Mouse (Mus musculus): Measurements from ENCODE around the gene Crhr1. TPM values are rescaled to one million over a fixed set of nuclear protein-coding genes. Genes with fewer than 3 reads are reported as not detected.

Crhr1 gene
- polyA plus RNA-seq, 1 experiment from 2014 or later = not detected

- no peak overlapping the region for H3K4me3 ChIP-seq (ENCODE audit: low read depth, low read length)
- H3K36me3 ChIP-seq (ENCODE audit: control insufficient read depth, insufficient read depth) = no peaks in the 10 kb centered on the region
- H3K9me3 ChIP-seq (replicated peaks; ENCODE audit: control insufficient read depth, low read length) = no peaks in the 10 kb centered on the region
- no peak for ATAC-seq (ENCODE audit: low read depth)
- 58% methylated on average over 3 of the region's 3 CpGs for WGBS (ENCODE audit: insufficient replicate concordance)
- no peak overlapping the region for H3K27ac ChIP-seq (ENCODE audit: low read length)
- H3K27me3 ChIP-seq (ENCODE audit: control insufficient read depth, insufficient read depth, low read depth, low read length) = 0 out of 2 replicates have a peak, but pooled peaks cover 2% of the 10 kb centered on the region
- no peak overlapping the region for H3K9ac ChIP-seq (ENCODE audit: low read depth, low read length)
- no peak overlapping the region for H3K4me2 ChIP-seq (ENCODE audit: low read depth, low read length)
- H3K4me1 ChIP-seq (ENCODE audit: control insufficient read depth, low read depth, low read length) = no peaks in the 10 kb centered on the region
Observed at GRCm38 (mm10) chr11:104124582-104124981, 8.1 kb upstream of the Crhr1 start.

DNA sequence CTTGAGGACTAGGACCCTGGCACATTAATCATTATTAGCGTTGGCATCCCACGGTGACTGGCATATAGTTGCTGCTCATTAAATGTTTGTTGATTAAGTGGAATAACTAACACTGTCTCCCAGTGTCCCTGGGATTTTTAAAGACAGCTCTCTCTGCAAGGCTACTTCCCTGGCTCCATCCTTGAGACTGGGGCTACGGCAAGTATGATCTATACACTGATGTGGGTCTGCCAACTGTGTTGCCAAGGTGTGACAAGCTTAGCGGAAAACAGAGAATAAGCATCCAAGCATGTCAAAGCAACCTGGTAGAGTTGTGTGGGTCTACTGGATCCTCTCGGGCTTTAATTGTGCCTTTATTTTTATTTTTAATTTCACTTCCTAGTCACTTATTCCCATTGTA, 3.2 kb upstream of the Crhr1 start:
- H3K27me3 ChIP-seq (ENCODE audit: control insufficient read depth, insufficient read depth, low read depth, low read length) = peaks cover 43% of the 10 kb centered on the region
- 67% methylated on average over 5 of the region's 5 CpGs for WGBS (ENCODE audit: insufficient replicate concordance)
- H3K9ac ChIP-seq (ENCODE audit: low read depth, low read length) = no peak overlapping the region
- H3K4me1 ChIP-seq (ENCODE audit: control insufficient read depth, low read depth, low read length) = no peaks in the 10 kb centered on the region
- H3K4me2 ChIP-seq (ENCODE audit: low read depth, low read length) = no peak overlapping the region
- ATAC-seq (ENCODE audit: low read depth) = no peak
- no peaks in the 10 kb centered on the region for H3K36me3 ChIP-seq (ENCODE audit: control insufficient read depth, insufficient read depth)
- no peak overlapping the region for H3K27ac ChIP-seq (ENCODE audit: low read length)
- no peaks in the 10 kb centered on the region for H3K9me3 ChIP-seq (replicated peaks; ENCODE audit: control insufficient read depth, low read length)
- no peak overlapping the region for H3K4me3 ChIP-seq (ENCODE audit: low read depth, low read length)

DNA sequence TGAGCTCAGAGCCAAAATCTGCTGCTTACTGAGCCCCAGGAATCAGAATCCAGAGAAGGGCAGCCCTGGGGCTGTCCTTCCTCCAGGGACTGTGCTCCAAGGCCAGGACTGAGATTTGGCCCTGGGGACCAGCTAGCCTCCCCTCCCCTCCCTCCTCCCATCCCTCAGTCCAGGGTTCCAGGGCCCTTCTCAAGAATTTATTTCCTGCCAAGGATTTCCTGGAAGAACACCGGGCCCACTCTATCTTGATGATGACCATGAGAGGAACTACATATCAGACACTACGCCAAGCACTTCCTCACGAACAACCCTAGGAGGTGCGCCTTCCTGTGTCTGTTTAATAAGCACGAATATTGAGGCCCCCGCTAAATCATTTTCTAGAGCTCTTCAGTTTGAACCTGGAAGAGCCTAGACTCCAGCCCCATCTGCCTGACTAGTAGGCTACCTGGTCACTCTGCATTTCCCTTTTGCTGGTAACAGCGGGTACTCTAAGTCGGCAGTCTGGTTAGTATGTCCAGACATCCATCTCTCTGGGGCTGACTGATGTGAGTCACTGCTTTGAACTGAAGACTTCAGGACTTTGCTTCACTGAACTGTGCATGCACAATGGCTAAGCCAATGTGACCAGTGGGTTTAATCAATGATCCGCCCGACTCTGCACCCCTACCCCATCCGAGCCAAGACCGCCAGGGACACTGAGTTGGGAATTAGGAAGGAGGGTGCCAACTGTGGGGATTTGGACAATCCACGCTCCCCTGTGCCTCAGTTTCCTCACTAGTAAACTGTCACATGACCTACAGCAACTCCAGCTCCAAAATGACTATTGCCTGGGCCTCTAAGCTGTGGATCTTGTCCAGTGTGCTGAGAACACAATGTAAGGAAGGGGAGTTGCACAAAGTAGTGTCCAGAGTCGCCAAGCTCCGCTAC, 1.7 kb upstream of the Crhr1 start:
- Histone ChIP-seq H3K4me2 (ENCODE audit: low read depth, low read length) (no peak overlapping the region), H3K9me3 (replicated peaks; ENCODE audit: control insufficient read depth, low read length) (no peaks in the 10 kb centered on the region), H3K9ac (ENCODE audit: low read depth, low read length) (no peak overlapping the region), H3K27me3 (ENCODE audit: control insufficient read depth, insufficient read depth, low read depth, low read length) (peaks cover 53% of the 10 kb centered on the region), H3K36me3 (ENCODE audit: control insufficient read depth, insufficient read depth) (no peaks in the 10 kb centered on the region), H3K4me1 (ENCODE audit: control insufficient read depth, low read depth, low read length) (no peaks in the 10 kb centered on the region), H3K4me3 (ENCODE audit: low read depth, low read length) (no peak overlapping the region), H3K27ac (ENCODE audit: low read length) (no peak overlapping the region)
- ATAC-seq (ENCODE audit: low read depth) = no peak
- 50% methylated on average over 15 of the region's 15 CpGs for WGBS (ENCODE audit: insufficient replicate concordance)

GRCm38 (mm10) chr11:104131756-104132155, 899 bp upstream of the Crhr1 start:
- 3% methylated on average over 21 of the region's 21 CpGs for WGBS (ENCODE audit: insufficient replicate concordance)
- no peak for ATAC-seq (ENCODE audit: low read depth)
- H3K9ac ChIP-seq (ENCODE audit: low read depth, low read length) = no peak overlapping the region
- no peak overlapping the region for H3K4me3 ChIP-seq (ENCODE audit: low read depth, low read length)
- H3K9me3 ChIP-seq (replicated peaks; ENCODE audit: control insufficient read depth, low read length) = no peaks in the 10 kb centered on the region
- no peaks in the 10 kb centered on the region for H3K4me1 ChIP-seq (ENCODE audit: control insufficient read depth, low read depth, low read length)
- no peak overlapping the region for H3K4me2 ChIP-seq (ENCODE audit: low read depth, low read length)
- no peaks in the 10 kb centered on the region for H3K36me3 ChIP-seq (ENCODE audit: control insufficient read depth, insufficient read depth)
- H3K27me3 ChIP-seq (ENCODE audit: control insufficient read depth, insufficient read depth, low read depth, low read length) = peaks cover 53% of the 10 kb centered on the region
- no peak overlapping the region for H3K27ac ChIP-seq (ENCODE audit: low read length)

GRCm38 (mm10) chr11:104133442-104133983, 858 bp downstream of the Crhr1 start:
- H3K36me3 ChIP-seq (ENCODE audit: control insufficient read depth, insufficient read depth) = no peaks in the 10 kb centered on the region
- H3K27me3 ChIP-seq (ENCODE audit: control insufficient read depth, insufficient read depth, low read depth, low read length) = peaks cover 53% of the 10 kb centered on the region
- no peak overlapping the region for H3K27ac ChIP-seq (ENCODE audit: low read length)
- no peak overlapping the region for H3K4me3 ChIP-seq (ENCODE audit: low read depth, low read length)
- WGBS (ENCODE audit: insufficient replicate concordance) = 1% methylated on average over 47 of the region's 47 CpGs
- H3K9ac ChIP-seq (ENCODE audit: low read depth, low read length) = no peak overlapping the region
- no peaks in the 10 kb centered on the region for H3K9me3 ChIP-seq (replicated peaks; ENCODE audit: control insufficient read depth, low read length)
- no peak overlapping the region for H3K4me2 ChIP-seq (ENCODE audit: low read depth, low read length)
- no peak for ATAC-seq (ENCODE audit: low read depth)
- no peaks in the 10 kb centered on the region for H3K4me1 ChIP-seq (ENCODE audit: control insufficient read depth, low read depth, low read length)

GRCm38 (mm10) chr11:104138976-104139375, 6.3 kb downstream of the Crhr1 start:
- no peak for ATAC-seq (ENCODE audit: low read depth)
- Histone ChIP-seq H3K36me3 (ENCODE audit: control insufficient read depth, insufficient read depth) (no peaks in the 10 kb centered on the region), H3K9me3 (replicated peaks; ENCODE audit: control insufficient read depth, low read length) (no peaks in the 10 kb centered on the region), H3K27ac (ENCODE audit: low read length) (no peak overlapping the region), H3K4me1 (ENCODE audit: control insufficient read depth, low read depth, low read length) (no peaks in the 10 kb centered on the region), H3K4me2 (ENCODE audit: low read depth, low read length) (no peak overlapping the region), H3K4me3 (ENCODE audit: low read depth, low read length) (no peak overlapping the region), H3K9ac (ENCODE audit: low read depth, low read length) (no peak overlapping the region), H3K27me3 (ENCODE audit: control insufficient read depth, insufficient read depth, low read depth, low read length) (peaks cover 15% of the 10 kb centered on the region)
- 42% methylated on average over 3 of the region's 3 CpGs for WGBS (ENCODE audit: insufficient replicate concordance)

GRCm38 (mm10) chr11:104144930-104145329, 12.3 kb downstream of the Crhr1 start:
- Histone ChIP-seq H3K36me3 (ENCODE audit: control insufficient read depth, insufficient read depth) (no peaks in the 10 kb centered on the region), H3K27me3 (ENCODE audit: control insufficient read depth, insufficient read depth, low read depth, low read length) (no peaks in the 10 kb centered on the region), H3K9ac (ENCODE audit: low read depth, low read length) (no peak overlapping the region), H3K4me1 (ENCODE audit: control insufficient read depth, low read depth, low read length) (no peaks in the 10 kb centered on the region), H3K4me2 (ENCODE audit: low read depth, low read length) (no peak overlapping the region), H3K27ac (ENCODE audit: low read length) (no peak overlapping the region), H3K9me3 (replicated peaks; ENCODE audit: control insufficient read depth, low read length) (no peaks in the 10 kb centered on the region), H3K4me3 (ENCODE audit: low read depth, low read length) (no peak overlapping the region)
- 83% methylated on average over 1 of the region's 1 CpGs for WGBS (ENCODE audit: insufficient replicate concordance)
- ATAC-seq (ENCODE audit: low read depth) = no peak

- Histone ChIP-seq H3K9ac (ENCODE audit: low read depth, low read length) (no peak overlapping the region), H3K27me3 (ENCODE audit: control insufficient read depth, insufficient read depth, low read depth, low read length) (no peaks in the 10 kb centered on the region), H3K27ac (ENCODE audit: low read length) (no peak overlapping the region), H3K4me2 (ENCODE audit: low read depth, low read length) (no peak overlapping the region), H3K9me3 (replicated peaks; ENCODE audit: control insufficient read depth, low read length) (no peaks in the 10 kb centered on the region), H3K4me3 (ENCODE audit: low read depth, low read length) (no peak overlapping the region), H3K36me3 (ENCODE audit: control insufficient read depth, insufficient read depth) (no peaks in the 10 kb centered on the region), H3K4me1 (ENCODE audit: control insufficient read depth, low read depth, low read length) (no peaks in the 10 kb centered on the region)
- no peak for ATAC-seq (ENCODE audit: low read depth)
- 56% methylated on average over 7 of the region's 7 CpGs for WGBS (ENCODE audit: insufficient replicate concordance)
Observed at GRCm38 (mm10) chr11:104148787-104149186, 16.1 kb downstream of the Crhr1 start.

DNA sequence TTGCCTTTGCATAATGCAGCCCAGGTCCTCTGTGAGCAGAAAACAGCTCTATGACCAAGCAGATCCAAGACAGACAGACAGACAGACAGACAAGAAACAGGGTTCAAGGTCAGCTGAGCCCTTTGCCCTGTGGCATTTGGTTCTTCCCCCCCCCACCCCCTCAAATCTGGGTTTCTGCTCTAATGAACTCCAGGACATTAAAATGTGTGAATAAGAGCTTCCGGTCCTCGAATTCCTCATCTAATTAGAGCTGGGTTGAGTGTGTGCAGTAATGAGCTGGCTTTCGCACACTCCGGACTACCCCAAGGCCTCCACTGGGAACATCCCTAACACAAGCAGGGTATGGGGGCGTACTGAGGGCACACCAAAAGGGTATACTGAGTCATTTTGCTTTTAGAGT, 18.3 kb downstream of the Crhr1 start:
- Histone ChIP-seq H3K27me3 (ENCODE audit: control insufficient read depth, insufficient read depth, low read depth, low read length) (no peaks in the 10 kb centered on the region), H3K4me3 (ENCODE audit: low read depth, low read length) (no peak overlapping the region), H3K9ac (ENCODE audit: low read depth, low read length) (no peak overlapping the region), H3K36me3 (ENCODE audit: control insufficient read depth, insufficient read depth) (no peaks in the 10 kb centered on the region), H3K27ac (ENCODE audit: low read length) (no peak overlapping the region), H3K4me2 (ENCODE audit: low read depth, low read length) (no peak overlapping the region), H3K4me1 (ENCODE audit: control insufficient read depth, low read depth, low read length) (no peaks in the 10 kb centered on the region), H3K9me3 (replicated peaks; ENCODE audit: control insufficient read depth, low read length) (no peaks in the 10 kb centered on the region)
- ATAC-seq (ENCODE audit: low read depth) = no peak
- WGBS (ENCODE audit: insufficient replicate concordance) = 56% methylated on average over 5 of the region's 5 CpGs

Data from liver, embryonic 16.5 days (tissue).